Mouse (Mus musculus) brain, adult 2 months (tissue): ENCODE measurements around the gene 6430548M08Rik.

Experiments used
- DNase-seq: peaks from one replicate; pipeline ENCODE4 v3.0.0; 2011; ENCODE audit warnings: low read depth, low spot score

6430548M08Rik gene

GRCm38 (mm10) chr8:120113758-120114255, at the start of gene 6430548M08Rik:
6430548M08Rik (plus strand) TSS chr8:120114152.
- DNase-seq: peak; percentile 100

- DNase-seq: peak; percentile 70
These were observed 48.3 kb upstream of the 6430548M08Rik start for GRCm38 (mm10) chr8:120065611-120066010.

- DNase-seq: no peak
These were observed 47.7 kb upstream of the 6430548M08Rik start for GRCm38 (mm10) chr8:120066226-120066625.

GRCm38 (mm10) chr8:120067936-120068668, 45.9 kb upstream of the 6430548M08Rik start:
- peak; percentile 74 for DNase-seq

GRCm38 (mm10) chr8:120071684-120072083, 42.3 kb upstream of the 6430548M08Rik start:
- DNase-seq: peak; percentile 85

GRCm38 (mm10) chr8:120072259-120072658, 41.7 kb upstream of the 6430548M08Rik start:
- DNase-seq: peak; percentile 92

- no peak for DNase-seq
These were observed 41.1 kb upstream of the 6430548M08Rik start for GRCm38 (mm10) chr8:120072827-120073226.

GRCm38 (mm10) chr8:120074516-120074915, 39.4 kb upstream of the 6430548M08Rik start:
- no peak for DNase-seq

- no peak for DNase-seq
These were observed 38.6 kb upstream of the 6430548M08Rik start for GRCm38 (mm10) chr8:120075347-120075746.

GRCm38 (mm10) chr8:120078080-120078479, 35.9 kb upstream of the 6430548M08Rik start:
- peak; percentile 81 for DNase-seq

- no peak for DNase-seq
These were observed 34.6 kb upstream of the 6430548M08Rik start for GRCm38 (mm10) chr8:120079361-120079760.

- no peak for DNase-seq
These were observed 30.7 kb upstream of the 6430548M08Rik start for GRCm38 (mm10) chr8:120083261-120083660.

- no peak for DNase-seq
These were observed 29.2 kb upstream of the 6430548M08Rik start for GRCm38 (mm10) chr8:120084783-120085182.

- DNase-seq: no peak
These were observed 24.4 kb upstream of the 6430548M08Rik start for GRCm38 (mm10) chr8:120089511-120089910.

- DNase-seq: peak; percentile 75
These were observed 22.9 kb upstream of the 6430548M08Rik start for GRCm38 (mm10) chr8:120091032-120091431.

GRCm38 (mm10) chr8:120093103-120093502, 20.8 kb upstream of the 6430548M08Rik start:
- DNase-seq: no peak

- DNase-seq: no peak
These were observed 19.2 kb upstream of the 6430548M08Rik start for GRCm38 (mm10) chr8:120094801-120095200.

GRCm38 (mm10) chr8:120096486-120096885, 17.5 kb upstream of the 6430548M08Rik start:
- DNase-seq: no peak

- no peak for DNase-seq
These were observed 13.4 kb upstream of the 6430548M08Rik start for GRCm38 (mm10) chr8:120100388-120101067.

GRCm38 (mm10) chr8:120101068-120101972, 12.6 kb upstream of the 6430548M08Rik start, which contains the start of gene Zdhhc7:
Zdhhc7 (minus strand) TSS chr8:120101482.
- DNase-seq: peak; percentile 91

- no peak for DNase-seq
These were observed 10.0 kb upstream of the 6430548M08Rik start for GRCm38 (mm10) chr8:120103916-120104315.
